Mouse (Mus musculus) limb, embryonic 12.5 days (tissue): ENCODE data around the gene Myo1h. TPM values are rescaled to one million over a fixed set of nuclear protein-coding genes. Genes with fewer than 3 reads are reported as not detected.

Source experiments
- ATAC-seq: fragments of 200-750 bp; cut with Nextera tagmentation; 2 replicates; pipeline ENCODE4 v1.8.0; 2017; ENCODE audit warnings: low read depth, moderate TSS enrichment; ENCODE audit not compliant: insufficient number of reproducible peaks, insufficient read depth, low FRiP score, low TSS enrichment
- H3K27ac ChIP-seq: fragments of 300-500 bp; sonication (generic); 2 replicates; pipeline ENCODE4 v1.5.1; 2016; ENCODE audit warnings: mild to moderate bottlenecking, moderate library complexity
- H3K27me3 ChIP-seq: fragments of 300-500 bp; sonication (generic); 2 replicates; pipeline ENCODE4 v1.6.1; 2016; ENCODE audit warnings: mild to moderate bottlenecking, moderate library complexity
- H3K36me3 ChIP-seq: fragments of 300-500 bp; sonication (generic); 2 replicates; pipeline ENCODE4 v1.6.1; 2016; ENCODE audit warnings: mild to moderate bottlenecking, moderate library complexity
- H3K4me1 ChIP-seq: fragments of 300-500 bp; sonication (generic); replicated peaks from 2 replicates; pipeline ENCODE4 v1.6.1; 2016
- H3K4me2 ChIP-seq: fragments of 300-500 bp; sonication (generic); 2 replicates; pipeline ENCODE4 v1.6.1; 2016; ENCODE audit warnings: mild to moderate bottlenecking, moderate library complexity
- H3K4me3 ChIP-seq: fragments of 300-500 bp; sonication (generic); replicated peaks from 2 replicates; pipeline ENCODE4 v1.5.1; 2016; ENCODE audit warnings: mild to moderate bottlenecking
- H3K9ac ChIP-seq: fragments of 300-500 bp; sonication (generic); replicated peaks from 2 replicates; pipeline ENCODE4 v1.6.1; 2016; ENCODE audit warnings: mild to moderate bottlenecking, moderate library complexity
- H3K9me3 ChIP-seq: fragments of 300-500 bp; sonication (generic); 2 replicates; pipeline ENCODE4 v1.6.1; 2016; ENCODE audit warnings: mild to moderate bottlenecking, moderate library complexity
- WGBS: fragments of 180-500 bp; shearing (Covaris S2); methylation state at CpG from one replicate; pipeline ENCODE4 v1.1.7; 2016; 5-methylcytosine and 5-hydroxymethylcytosine counted together
- polyA plus RNA-seq: library from polyadenylated mRNA; unstranded; fragments of >200 nt; fragmentation: Nextera tagmentation; extraction: Ambion mirVana; gene quantifications from 2 replicates; pipeline ENCODE4 v1.2.1, GENCODE M21; 2016

Gene Myo1h
- polyA plus RNA-seq, 1 experiment from 2014 or later, result 0.99 TPM

DNA sequence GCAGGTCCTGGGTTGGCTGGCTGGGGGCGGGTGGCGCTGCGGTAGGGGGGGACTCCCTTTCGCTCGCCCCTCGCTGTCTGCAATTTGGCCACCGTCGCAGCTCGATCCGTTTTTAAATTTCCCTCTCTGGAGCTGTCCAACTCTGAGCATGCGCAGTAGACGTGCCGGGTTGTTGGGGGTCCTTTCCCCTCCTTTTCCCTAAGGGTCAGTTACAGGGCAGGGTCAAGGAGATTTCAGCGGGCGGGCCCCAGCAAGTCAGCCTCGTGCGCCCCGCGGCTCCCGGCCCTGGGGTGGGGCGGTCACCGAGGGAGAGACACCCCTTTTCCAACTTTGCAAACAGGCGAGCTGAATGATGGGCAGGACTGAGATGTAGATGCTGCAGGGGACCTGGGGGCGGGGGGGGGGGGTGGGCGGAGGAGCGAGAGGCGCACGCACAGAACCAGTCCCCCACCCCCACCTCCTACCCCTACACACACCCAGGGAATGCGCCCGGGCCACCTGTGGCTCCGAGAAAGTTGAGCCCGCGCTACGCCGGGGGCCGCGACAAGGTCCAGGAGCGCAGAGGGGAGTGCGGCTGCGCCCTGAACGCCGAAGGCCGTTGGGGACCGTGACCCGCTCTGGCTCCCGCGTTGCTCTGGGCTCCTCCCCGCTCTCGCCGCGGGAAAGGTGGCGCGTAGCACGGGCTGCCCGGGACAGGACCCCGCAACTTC, 15.1 kb upstream of the Myo1h start, which contains the start of gene Foxn4:
Foxn4 (minus strand) TSS at position 115 of the 710 bp plus-strand sequence.
- Histone ChIP-seq H3K27ac (no peak within 1 kb of the TSS), H3K4me2 (peak within 1 kb of the TSS; percentile 87), H3K27me3 (peaks cover 97% of the 10 kb centered on the region), H3K4me1 (peaks cover 30% of the 10 kb centered on the region), H3K9ac (peak within 1 kb of the TSS; percentile 45), H3K36me3 (no peaks in the 10 kb centered on the region), H3K4me3 (peak within 1 kb of the TSS; percentile 48), H3K9me3 (no peaks in the 10 kb centered on the region)
- ATAC-seq, result 0 out of 2 replicates have a peak, but pooled peaks have one; percentile 37
- WGBS, result under 1% methylated on average over 51 of the region's 56 CpGs

- no peak for ATAC-seq
- no peaks in the 10 kb centered on the region for H3K36me3 ChIP-seq
- WGBS, result 26% methylated on average over 8 of the region's 8 CpGs
- no peaks in the 10 kb centered on the region for H3K9me3 ChIP-seq
- H3K27ac ChIP-seq, result no peak overlapping the region
- H3K4me3 ChIP-seq, result no peak overlapping the region
- peaks cover 89% of the 10 kb centered on the region for H3K27me3 ChIP-seq
- H3K4me2 ChIP-seq, result no peak overlapping the region
- no peak overlapping the region for H3K9ac ChIP-seq
- H3K4me1 ChIP-seq, result peaks cover 24% of the 10 kb centered on the region
Observed at GRCm38 (mm10) chr5:114275339-114275738, 13.6 kb upstream of the Myo1h start.

- H3K36me3 ChIP-seq, result no peaks in the 10 kb centered on the region
- no peak for ATAC-seq
- no peak overlapping the region for H3K9ac ChIP-seq
- no peak overlapping the region for H3K27ac ChIP-seq
- peaks cover 24% of the 10 kb centered on the region for H3K4me1 ChIP-seq
- H3K4me3 ChIP-seq, result no peak overlapping the region
- H3K27me3 ChIP-seq, result peaks cover 83% of the 10 kb centered on the region
- H3K9me3 ChIP-seq, result no peaks in the 10 kb centered on the region
- no peak overlapping the region for H3K4me2 ChIP-seq
- 42% methylated on average over 16 of the region's 16 CpGs for WGBS
Observed at GRCm38 (mm10) chr5:114275991-114276390, 13.0 kb upstream of the Myo1h start.

DNA sequence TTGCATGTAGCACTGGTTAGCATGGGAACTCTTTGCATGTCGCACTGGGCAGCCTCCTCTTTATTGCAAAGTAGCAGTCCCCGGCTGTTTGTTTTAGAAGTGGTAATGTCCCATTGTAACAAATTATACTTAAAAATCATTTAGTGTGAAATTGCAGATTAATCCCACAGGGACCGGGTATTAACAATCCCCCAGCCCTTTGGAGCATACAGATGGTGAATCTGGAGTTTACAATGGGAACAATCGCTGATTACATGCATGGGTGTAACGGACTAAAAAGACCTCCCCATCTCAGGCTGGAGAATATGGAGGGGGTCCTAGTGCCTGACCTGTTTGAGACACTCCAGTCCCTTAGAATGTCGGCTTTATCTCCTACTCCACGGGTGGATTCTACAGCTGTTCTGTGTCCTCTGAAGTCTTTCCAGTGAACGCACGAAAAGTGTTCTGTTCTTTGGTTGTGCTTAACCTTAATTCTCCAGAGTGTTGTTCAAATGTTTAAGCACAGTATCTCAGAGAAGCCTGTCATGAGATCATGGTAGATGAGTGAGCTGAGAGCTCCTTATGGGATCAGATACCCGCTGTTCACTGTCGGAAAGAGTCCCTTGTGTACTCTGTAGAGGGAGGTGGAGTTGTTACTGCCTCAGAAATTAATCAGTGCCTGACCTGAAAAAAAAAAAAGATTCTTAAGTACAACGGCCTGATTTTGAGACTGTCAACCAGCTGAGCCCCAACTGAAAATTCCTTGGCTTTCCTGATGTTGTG, 9.4 kb upstream of the Myo1h start:
- whole genome bisulfite sequencing, result 69% methylated on average over 12 of the region's 12 CpGs
- peaks cover 47% of the 10 kb centered on the region for H3K27me3 ChIP-seq
- no peaks in the 10 kb centered on the region for H3K9me3 ChIP-seq
- H3K9ac ChIP-seq, result no peak overlapping the region
- H3K27ac ChIP-seq, result no peak overlapping the region
- H3K4me3 ChIP-seq, result no peak overlapping the region
- ATAC-seq, result no peak
- H3K4me1 ChIP-seq, result peaks cover 9% of the 10 kb centered on the region
- no peaks in the 10 kb centered on the region for H3K36me3 ChIP-seq
- H3K4me2 ChIP-seq, result no peak overlapping the region

DNA sequence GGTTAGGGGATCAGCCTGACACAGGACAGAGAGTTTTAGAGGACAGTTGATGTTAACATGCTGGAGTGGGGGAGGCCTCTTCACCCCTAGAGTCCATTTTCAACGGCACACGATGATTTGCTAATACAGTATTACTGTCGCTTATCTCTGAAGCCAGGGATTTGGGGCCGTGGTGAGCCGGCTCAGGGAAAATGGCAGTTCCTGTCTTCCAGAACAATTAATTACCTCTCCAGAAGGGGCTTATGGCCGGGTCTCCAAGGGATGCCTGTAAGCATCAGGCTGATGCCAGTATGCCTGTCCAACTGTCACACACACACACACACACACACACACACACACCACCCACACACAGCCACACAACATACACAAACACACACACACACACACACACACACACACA, 6.6 kb upstream of the Myo1h start:
- Histone ChIP-seq H3K9me3 (no peaks in the 10 kb centered on the region), H3K4me1 (peaks cover 8% of the 10 kb centered on the region), H3K9ac (no peak overlapping the region), H3K27ac (no peak overlapping the region), H3K4me2 (no peak overlapping the region), H3K4me3 (no peak overlapping the region), H3K36me3 (no peaks in the 10 kb centered on the region), H3K27me3 (peaks cover 22% of the 10 kb centered on the region)
- ATAC-seq, result no peak
- WGBS, result 39% methylated on average over 6 of the region's 6 CpGs

- Histone ChIP-seq H3K4me3 (no peak overlapping the region), H3K27ac (no peak overlapping the region), H3K4me2 (no peak overlapping the region), H3K9me3 (no peaks in the 10 kb centered on the region), H3K36me3 (no peaks in the 10 kb centered on the region), H3K27me3 (peaks cover 19% of the 10 kb centered on the region; the same call in 1 of the 2 replicates), H3K9ac (no peak overlapping the region), H3K4me1 (peaks cover 13% of the 10 kb centered on the region)
- no peak for ATAC-seq
- WGBS, result 27% methylated on average over 13 of the region's 13 CpGs
Observed at GRCm38 (mm10) chr5:114284604-114285397, 4.2 kb upstream of the Myo1h start.

GRCm38 (mm10) chr5:114285398-114285700, 3.6 kb upstream of the Myo1h start:
- no peaks in the 10 kb centered on the region for H3K9me3 ChIP-seq
- H3K36me3 ChIP-seq, result no peaks in the 10 kb centered on the region
- H3K4me2 ChIP-seq, result no peak overlapping the region
- WGBS, result 58% methylated on average over 3 of the region's 3 CpGs
- ATAC-seq, result no peak
- no peak overlapping the region for H3K27ac ChIP-seq
- H3K27me3 ChIP-seq, result peaks cover 17% of the 10 kb centered on the region
- H3K4me1 ChIP-seq, result peaks cover 18% of the 10 kb centered on the region
- no peak overlapping the region for H3K9ac ChIP-seq
- no peak overlapping the region for H3K4me3 ChIP-seq

DNA sequence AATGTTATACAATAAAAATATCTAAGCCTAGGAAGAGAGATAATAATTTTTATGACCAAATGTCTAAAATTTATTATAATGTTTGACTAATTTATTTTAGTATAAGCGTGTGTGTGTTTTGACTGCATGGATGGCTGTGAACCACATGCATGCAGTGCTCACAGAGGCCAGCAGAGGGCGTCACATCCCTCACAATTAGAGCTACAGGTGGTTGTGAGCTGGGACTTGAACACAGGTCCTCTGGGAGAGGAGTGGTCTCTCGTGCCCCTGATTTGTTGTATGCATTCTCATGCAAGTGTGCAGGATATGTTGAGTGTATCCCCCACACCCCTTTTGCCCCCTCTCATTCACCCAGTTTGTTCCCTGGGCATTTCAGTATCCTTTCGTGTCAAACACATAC, 2.9 kb upstream of the Myo1h start:
- H3K9ac ChIP-seq, result no peak overlapping the region
- 75% methylated on average over 4 of the region's 4 CpGs for WGBS

GRCm38 (mm10) chr5:114286872-114287571, 1.9 kb upstream of the Myo1h start:
- no peak overlapping the region for H3K9ac ChIP-seq
- no peak for ATAC-seq
- H3K4me3 ChIP-seq, result no peak overlapping the region
- 82% methylated on average over 16 of the region's 16 CpGs for WGBS
- no peak overlapping the region for H3K4me2 ChIP-seq
- peaks cover 23% of the 10 kb centered on the region for H3K4me1 ChIP-seq
- no peaks in the 10 kb centered on the region for H3K36me3 ChIP-seq
- peaks cover 17% of the 10 kb centered on the region for H3K27me3 ChIP-seq
- H3K27ac ChIP-seq, result no peak overlapping the region
- H3K9me3 ChIP-seq, result no peaks in the 10 kb centered on the region

More for the DNA sequence above, 2.9 kb upstream of the Myo1h start:
- Histone ChIP-seq H3K36me3 (no peaks in the 10 kb centered on the region), H3K4me2 (no peak overlapping the region), H3K9me3 (no peaks in the 10 kb centered on the region), H3K4me1 (peaks cover 20% of the 10 kb centered on the region), H3K27me3 (peaks cover 17% of the 10 kb centered on the region), H3K27ac (no peak overlapping the region), H3K4me3 (no peak overlapping the region)
- ATAC-seq, result no peak

DNA sequence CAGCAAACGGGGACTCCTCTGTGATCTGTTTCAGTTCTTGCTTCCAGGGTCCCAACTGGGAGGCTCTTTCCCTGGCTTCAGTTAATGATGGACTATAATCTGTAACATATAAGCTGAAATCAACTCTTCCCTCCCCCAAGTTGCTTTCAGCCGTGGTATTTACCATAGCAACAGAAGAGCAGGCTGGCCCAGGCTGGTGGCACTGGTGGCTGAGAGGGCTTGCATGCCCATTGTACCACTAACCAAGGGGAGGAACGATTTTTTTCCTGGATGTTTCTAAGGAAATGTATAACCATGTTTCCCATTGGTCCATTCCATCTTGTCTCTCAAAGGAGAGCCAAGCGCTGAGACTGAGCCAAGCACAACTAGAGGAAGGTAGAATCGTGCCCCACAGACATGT, 570 bp upstream of the Myo1h start:
- no peaks in the 10 kb centered on the region for H3K36me3 ChIP-seq
- peaks cover 17% of the 10 kb centered on the region for H3K27me3 ChIP-seq
- 84% methylated on average over 5 of the region's 5 CpGs for WGBS
- no peak overlapping the region for H3K9ac ChIP-seq
- H3K4me2 ChIP-seq, result no peak overlapping the region
- no peaks in the 10 kb centered on the region for H3K9me3 ChIP-seq
- H3K4me1 ChIP-seq, result peaks cover 23% of the 10 kb centered on the region
- ATAC-seq, result no peak
- no peak overlapping the region for H3K4me3 ChIP-seq
- H3K27ac ChIP-seq, result no peak overlapping the region

DNA sequence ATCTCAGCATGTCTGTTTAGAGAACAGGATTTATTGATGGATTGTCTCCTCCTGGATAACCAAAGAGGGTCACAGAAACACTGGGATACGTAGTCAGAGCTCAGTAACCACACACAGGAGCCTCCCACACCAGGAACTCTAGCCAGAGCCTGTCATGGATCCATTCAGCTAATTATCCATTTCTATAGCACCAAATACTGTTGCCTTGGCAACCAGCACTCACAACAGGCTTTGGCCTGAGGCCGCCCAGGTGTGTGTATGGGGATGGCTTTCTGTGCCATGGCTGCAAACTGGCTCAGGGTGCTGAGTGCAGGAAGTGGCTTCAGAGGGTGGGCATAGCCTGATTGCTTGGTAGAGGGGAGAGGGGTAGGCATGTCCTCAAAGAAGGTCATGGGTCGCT, 1.0 kb downstream of the Myo1h start:
- Histone ChIP-seq H3K36me3 (no peaks in the 10 kb centered on the region), H3K4me3 (no peak overlapping the region), H3K4me1 (peaks cover 18% of the 10 kb centered on the region), H3K4me2 (no peak overlapping the region), H3K27me3 (peaks cover 17% of the 10 kb centered on the region), H3K27ac (no peak overlapping the region), H3K9me3 (no peaks in the 10 kb centered on the region), H3K9ac (no peak overlapping the region)
- ATAC-seq, result no peak
- WGBS, result 70% methylated on average over 3 of the region's 3 CpGs
